Mouse (Mus musculus) brain, embryonic 14.5 days (tissue): ENCODE results near the gene 1700022I11Rik. TPM values are rescaled to one million over a fixed set of nuclear protein-coding genes. Genes with fewer than 3 reads are reported as not detected.

Source experiments
- DNase-seq: peaks from one replicate; pipeline ENCODE4 v3.0.0-alpha.2; 2011; ENCODE audit warnings: low read depth
- CTCF ChIP-seq: fragments of 200-500 bp; IDR thresholded peaks from 2 replicates; pipeline ENCODE4 v1.5.1; 2012; ENCODE audit warnings: inconsistent platforms, mild to moderate bottlenecking, moderate library complexity, borderline replicate concordance; ENCODE audit not compliant: insufficient read depth, insufficient read length; ENCODE audit errors: extremely low read depth
- POLR2A ChIP-seq: fragments of 200-500 bp; IDR thresholded peaks from 2 replicates; pipeline ENCODE4 v1.6.1; 2012; ENCODE audit warnings: mild to moderate bottlenecking, inconsistent platforms, borderline replicate concordance; ENCODE audit not compliant: poor library complexity, insufficient read depth, insufficient read length, severe bottlenecking; ENCODE audit errors: extremely low read depth
- polyA plus RNA-seq: library from polyadenylated mRNA; depleted of rRNA; stranded (reverse); fragments of >200 nt; gene quantifications from 2 replicates; pipeline ENCODE4 v1.2.3, GENCODE M21; 2012

Gene 1700022I11Rik
- polyA plus RNA-seq, 1 experiment = not detected

GRCm38 (mm10) chr4:42944185-42944584 lies 25.2 kb upstream of the 1700022I11Rik start:
- no peak for DNase-seq
- no peak for TF ChIP-seq CTCF
- TF ChIP-seq POLR2A = no peak

GRCm38 (mm10) chr4:42945043-42945442 lies 24.4 kb upstream of the 1700022I11Rik start:
- no peak for DNase-seq
- no peak for TF ChIP-seq POLR2A
- no peak for TF ChIP-seq CTCF

- no peak for DNase-seq
- TF ChIP-seq CTCF (no peak), POLR2A (no peak)
Observed at GRCm38 (mm10) chr4:42945445-42945844, 24.0 kb upstream of the 1700022I11Rik start.

- TF ChIP-seq CTCF (peak; percentile 63; the same call in 1 of the 2 replicates), POLR2A (no peak)
- DNase-seq = peak; percentile 88
Observed at GRCm38 (mm10) chr4:42945952-42946351, 23.5 kb upstream of the 1700022I11Rik start.

GRCm38 (mm10) chr4:42946733-42947290 lies 22.6 kb upstream of the 1700022I11Rik start:
- DNase-seq = peak; percentile 97
- TF ChIP-seq POLR2A = no peak
- TF ChIP-seq CTCF = no peak

GRCm38 (mm10) chr4:42948527-42948926 lies 20.9 kb upstream of the 1700022I11Rik start:
- TF ChIP-seq CTCF (no peak), POLR2A (no peak)
- DNase-seq = peak; percentile 46

GRCm38 (mm10) chr4:42949051-42949675 lies 20.2 kb upstream of the 1700022I11Rik start:
- TF ChIP-seq POLR2A (no peak), CTCF (no peak)
- no peak for DNase-seq

GRCm38 (mm10) chr4:42949676-42950051 lies 19.7 kb upstream of the 1700022I11Rik start, which contains the start of gene Dnajb5:
Dnajb5 (plus strand) TSS chr4:42949814.
- TF ChIP-seq POLR2A (peak; percentile 97), CTCF (no peak)
- DNase-seq = peak; percentile 99

- peak; percentile 96 for DNase-seq
- TF ChIP-seq POLR2A (no peak), CTCF (no peak)
Observed at GRCm38 (mm10) chr4:42950065-42950558, 19.3 kb upstream of the 1700022I11Rik start.

- peak; percentile 69 for DNase-seq
- TF ChIP-seq POLR2A (no peak), CTCF (no peak)
Observed at GRCm38 (mm10) chr4:42951206-42952195, 17.9 kb upstream of the 1700022I11Rik start.

GRCm38 (mm10) chr4:42952563-42952962 lies 16.8 kb upstream of the 1700022I11Rik start:
- no peak for DNase-seq
- no peak for TF ChIP-seq CTCF
- no peak for TF ChIP-seq POLR2A
